Mouse (Mus musculus) neural tube, embryonic 12.5 days (tissue): ENCODE results near the gene Hvcn1. TPM values are rescaled to one million over a fixed set of nuclear protein-coding genes. Genes with fewer than 3 reads are reported as not detected.

Experiments used
- polyA plus RNA-seq: library from polyadenylated mRNA; unstranded; fragments of >200 nt; fragmentation: Nextera tagmentation; extraction: Ambion mirVana; gene quantifications from 2 replicates; pipeline ENCODE4 v1.2.1, GENCODE M21; 2016

Gene Hvcn1
- polyA plus RNA-seq, 1 experiment from 2014 or later: 4.9 TPM

Other genes with a start within 250 kb of the Hvcn1 start
- 24.2 and 25.0 TPM in 2 replicates for gene Cux2, start 156.7 kb upstream of the Hvcn1 start, polyA plus RNA-seq
- 0.80 and 6.0 TPM in 2 replicates for gene Myl2, start 105.9 kb upstream of the Hvcn1 start, polyA plus RNA-seq
- gene Ccdc63, start 66.0 kb upstream of the Hvcn1 start, polyA plus RNA-seq: not detected in 2 replicates
- gene Ppp1cc, start 48.5 kb upstream of the Hvcn1 start, polyA plus RNA-seq: 306 and 318 TPM in 2 replicates
- 4.6 and 4.9 TPM in 2 replicates for gene Tctn1, start 57.7 kb downstream of the Hvcn1 start, polyA plus RNA-seq
- 10.5 and 10.7 TPM in 2 replicates for gene Pptc7, start 77.6 kb downstream of the Hvcn1 start, polyA plus RNA-seq
- gene Rad9b, start 147.4 kb downstream of the Hvcn1 start, polyA plus RNA-seq: 11.7 and 12.3 TPM in 2 replicates
- 233 and 237 TPM in 2 replicates for gene Vps29, start 147.6 kb downstream of the Hvcn1 start, polyA plus RNA-seq
- gene Gpn3, start 165.1 kb downstream of the Hvcn1 start, polyA plus RNA-seq: 56.3 and 57.9 TPM in 2 replicates
- gene Fam216a, start 165.6 kb downstream of the Hvcn1 start, polyA plus RNA-seq: 117 TPM in 2 replicates
- 114 and 128 TPM in 2 replicates for gene Arpc3, start 185.1 kb downstream of the Hvcn1 start, polyA plus RNA-seq
- gene Anapc7, start 214.9 kb downstream of the Hvcn1 start, polyA plus RNA-seq: 51.2 and 53.5 TPM in 2 replicates